Mouse (Mus musculus): ENCODE measurements around the gene Slc16a4.
A peak's percentile ranks its signal among the peaks of the same experiment; 100 is the strongest.

The Slc16a4 gene

DNA sequence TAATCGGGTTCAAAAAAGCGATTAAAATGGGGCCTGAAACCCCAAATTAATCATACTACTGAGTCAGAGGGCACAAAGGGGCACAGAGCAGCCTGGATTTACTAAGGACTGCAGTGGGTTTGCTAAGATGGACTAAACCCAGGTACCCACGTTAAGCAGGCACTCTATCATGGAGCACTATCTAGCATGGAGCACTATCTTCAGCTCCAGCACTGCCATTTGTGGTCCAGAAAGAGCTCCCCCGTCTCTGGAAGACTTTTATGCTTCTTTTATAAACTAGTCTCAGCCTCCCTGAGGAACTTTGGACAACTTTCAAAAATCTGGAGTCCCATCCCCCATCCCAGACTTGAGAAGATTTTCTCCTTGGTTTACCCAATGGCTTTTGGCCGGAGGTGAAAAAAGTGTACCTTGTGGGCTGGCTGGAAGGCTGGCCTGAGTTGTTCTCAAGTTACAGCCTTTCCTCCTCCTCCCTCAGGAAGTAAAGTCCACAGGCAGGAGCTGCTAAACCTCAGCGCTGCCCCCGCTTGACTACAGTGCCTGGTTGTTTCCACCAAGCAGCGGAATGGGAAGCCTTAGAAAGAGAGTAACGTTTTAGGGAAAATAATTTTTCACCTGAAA is at the start of gene Slc16a4:
Gene Slc16a4 (plus strand): TSS at position 467 of the 618 bp plus-strand sequence.
- peak; percentile 6 for DNase-seq (ENCODE audit: low spot score)

DNA sequence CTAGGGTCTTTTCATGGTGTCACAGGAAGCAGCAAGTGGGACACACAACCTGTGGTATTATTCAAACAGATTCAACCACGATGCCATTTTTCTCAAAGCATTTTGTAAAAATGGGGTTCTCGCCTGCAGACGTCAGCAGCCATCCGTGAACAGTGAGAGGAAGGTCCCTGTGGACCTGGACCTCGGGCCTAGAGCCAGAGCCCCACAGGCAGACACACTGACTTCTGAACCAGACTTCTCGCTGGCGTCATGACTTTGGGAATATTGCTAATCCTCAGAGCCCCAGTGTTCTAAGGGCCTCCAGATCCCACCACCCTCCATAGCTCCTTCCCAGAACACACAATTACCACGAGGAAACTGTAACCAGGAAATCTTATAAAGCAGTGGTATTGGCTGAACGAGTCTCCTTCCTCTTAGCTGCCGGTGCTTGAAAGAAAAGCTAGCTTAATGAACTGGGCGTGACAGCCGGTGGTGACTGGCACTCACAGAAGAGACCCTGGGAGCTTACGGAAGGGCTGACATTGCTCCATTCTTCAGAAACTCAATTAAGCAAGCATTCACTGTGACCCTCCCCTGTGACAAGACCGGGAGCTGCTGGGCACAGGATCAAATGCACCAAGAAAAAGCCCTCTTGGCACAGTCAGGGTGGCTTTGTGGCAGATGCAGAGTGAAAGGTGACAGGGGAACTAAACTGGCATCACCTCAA is 49.5 kb upstream of the Slc16a4 start:
- DNase-seq (ENCODE audit: low spot score), result no peak

DNA sequence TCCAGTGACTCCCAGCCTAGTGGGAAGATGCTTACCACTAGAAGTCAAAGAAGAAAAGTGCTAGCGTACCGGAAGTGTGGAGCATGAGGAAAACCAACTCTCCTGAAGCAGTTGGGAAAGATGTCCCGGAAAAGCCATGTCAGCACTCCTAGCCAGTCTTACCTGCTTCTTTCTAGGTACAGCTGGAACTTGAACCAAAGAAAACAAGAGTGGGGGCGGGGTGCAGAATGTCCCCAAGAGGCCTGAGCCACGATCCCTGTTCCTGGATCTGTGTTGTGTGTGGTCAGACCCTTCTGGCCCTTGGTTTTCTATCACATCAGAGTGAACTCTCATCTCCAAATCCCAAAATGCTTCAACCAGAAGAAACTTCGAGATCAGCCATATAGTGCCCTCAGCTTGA is 44.2 kb upstream of the Slc16a4 start:
- no peak for DNase-seq (ENCODE audit: low spot score)

DNA sequence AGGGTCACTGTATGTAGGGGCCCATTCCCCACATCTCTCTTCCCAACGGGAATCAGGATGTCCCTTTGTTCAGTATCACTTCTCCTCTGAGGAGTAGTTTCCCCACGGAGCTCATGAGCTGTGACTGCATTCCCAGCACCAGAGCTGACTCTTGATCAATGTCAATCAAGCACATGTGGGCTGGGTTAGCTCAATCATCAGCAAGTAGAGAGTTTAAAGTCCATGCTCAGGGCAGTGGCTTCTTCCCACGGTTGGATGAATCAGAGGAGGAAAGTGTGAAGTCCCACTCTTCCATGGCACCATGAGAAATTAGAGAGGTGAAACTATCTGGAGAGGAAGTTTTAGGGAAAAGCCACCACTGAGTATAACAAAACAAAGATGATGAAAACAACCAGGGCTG is 42.0 kb upstream of the Slc16a4 start:
- no peak for DNase-seq (ENCODE audit: low spot score)

DNA sequence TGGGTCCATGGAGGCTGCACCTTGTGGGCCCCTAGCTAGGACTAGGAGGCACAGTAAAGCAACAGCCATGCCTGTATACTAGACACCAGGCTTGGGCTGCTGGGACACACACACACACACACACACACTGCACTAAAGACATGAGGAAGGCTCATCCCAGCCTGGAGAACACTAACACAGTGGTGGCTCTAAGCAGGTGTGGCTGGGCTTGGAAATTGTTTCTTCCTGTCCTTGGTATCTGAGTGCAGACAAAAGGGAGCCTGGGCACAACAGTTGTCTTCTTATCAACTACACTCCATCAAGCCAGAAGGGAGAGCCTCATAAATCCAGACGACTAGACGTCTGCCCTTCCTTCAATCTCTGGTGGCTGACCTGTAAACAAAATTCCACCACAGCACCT is 40.7 kb upstream of the Slc16a4 start:
- DNase-seq (ENCODE audit: low spot score), result no peak

DNA sequence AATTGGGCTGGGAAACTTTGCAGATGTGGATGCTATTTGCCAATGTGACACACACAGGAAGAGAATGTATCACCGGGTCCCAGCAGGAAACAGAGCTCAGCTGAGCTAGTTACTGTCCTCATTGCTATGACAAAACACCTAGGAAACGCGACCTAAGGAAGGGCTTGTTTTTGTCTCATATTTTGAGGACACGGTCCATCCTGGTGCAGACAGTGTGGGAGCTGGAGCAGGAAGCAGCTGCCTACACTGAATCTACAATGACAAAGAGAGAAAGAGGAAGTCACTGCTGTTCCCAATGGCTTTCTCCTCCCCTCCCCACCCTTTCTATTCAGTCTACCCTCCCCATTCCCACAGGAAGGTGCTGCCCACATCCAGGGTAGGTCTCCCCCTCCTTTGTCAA is 39.0 kb upstream of the Slc16a4 start:
- no peak for DNase-seq (ENCODE audit: low spot score)

DNA sequence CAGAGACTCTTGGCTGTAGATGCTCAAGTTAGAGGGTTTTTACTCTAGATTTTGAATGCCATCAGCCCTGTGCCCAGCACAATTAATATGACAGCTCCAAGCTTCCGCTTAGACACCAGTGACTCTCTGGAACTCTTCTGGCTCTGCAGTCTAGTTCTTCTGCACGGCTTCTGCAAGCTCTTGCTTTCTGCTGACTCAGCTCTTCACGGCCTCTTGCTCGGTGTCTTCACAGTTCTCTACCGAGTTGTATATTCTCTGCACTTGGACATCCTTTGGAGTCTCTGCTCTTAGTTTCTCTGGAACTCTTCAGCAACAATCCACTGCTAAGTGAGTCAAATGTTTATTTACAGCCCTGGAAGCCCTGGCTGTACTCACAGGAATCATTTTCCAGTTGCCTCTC is 37.1 kb upstream of the Slc16a4 start:
- DNase-seq (ENCODE audit: low spot score), result no peak

DNA sequence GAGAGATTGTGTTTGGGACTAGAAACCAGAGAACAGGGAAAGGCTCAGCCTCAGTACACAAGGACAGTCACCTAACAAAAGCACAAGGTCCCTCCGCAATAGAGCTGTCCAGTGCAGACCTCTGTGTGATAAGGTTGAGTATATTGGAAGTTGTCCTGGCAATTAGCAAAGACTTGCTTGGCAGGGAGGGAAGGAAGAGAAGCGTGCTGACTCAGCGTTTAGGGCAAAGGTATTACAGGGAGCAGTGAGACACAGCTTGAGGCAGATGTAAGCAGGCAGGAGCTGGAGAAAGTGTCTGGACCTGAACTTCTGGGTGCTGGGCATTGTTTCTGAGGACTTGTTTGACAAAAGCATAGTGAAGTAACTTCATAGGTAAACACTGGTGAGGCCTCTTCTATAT is 35.0 kb upstream of the Slc16a4 start:
- no peak for DNase-seq (ENCODE audit: low spot score)

DNA sequence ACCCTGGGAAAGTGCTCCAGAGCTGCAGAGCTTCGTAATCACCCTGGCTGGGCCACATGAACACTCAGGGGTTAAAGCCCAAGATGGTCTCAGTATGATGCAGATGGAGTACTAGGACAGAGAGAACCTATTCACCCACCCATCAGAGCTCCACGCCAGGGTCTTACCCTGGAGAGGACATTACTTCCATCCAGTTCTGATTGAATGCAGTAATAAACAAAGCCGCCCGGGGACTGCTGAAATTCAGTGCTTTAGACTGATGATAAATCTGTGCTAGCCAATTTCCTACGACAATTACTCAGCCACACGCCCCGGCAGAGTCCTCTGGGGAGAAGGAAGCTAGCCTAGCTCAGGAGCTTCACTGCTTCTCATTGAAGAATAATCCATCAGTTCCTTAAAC is 34.3 kb upstream of the Slc16a4 start:
- no peak for DNase-seq (ENCODE audit: low spot score)

DNA sequence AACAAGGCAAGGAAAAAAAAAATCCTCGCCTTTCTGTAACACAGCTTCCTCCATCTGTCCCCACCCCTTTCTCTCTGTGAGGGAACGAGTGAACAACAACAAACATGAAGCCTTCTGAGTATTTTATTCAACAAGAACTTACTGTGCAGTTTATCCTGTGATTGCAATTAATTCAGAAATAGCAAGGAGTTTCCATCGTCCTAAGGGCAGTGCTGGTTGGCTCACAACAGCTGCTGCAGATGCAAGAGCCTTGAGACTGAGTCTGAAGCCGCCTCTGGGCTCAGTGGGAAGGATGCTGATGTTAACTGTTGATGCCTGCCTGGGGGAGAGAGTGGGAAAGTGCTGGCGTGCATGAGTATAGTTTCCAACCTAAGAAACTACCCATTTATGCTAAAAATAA is 33.1 kb upstream of the Slc16a4 start:
- DNase-seq (ENCODE audit: low spot score), result no peak

DNA sequence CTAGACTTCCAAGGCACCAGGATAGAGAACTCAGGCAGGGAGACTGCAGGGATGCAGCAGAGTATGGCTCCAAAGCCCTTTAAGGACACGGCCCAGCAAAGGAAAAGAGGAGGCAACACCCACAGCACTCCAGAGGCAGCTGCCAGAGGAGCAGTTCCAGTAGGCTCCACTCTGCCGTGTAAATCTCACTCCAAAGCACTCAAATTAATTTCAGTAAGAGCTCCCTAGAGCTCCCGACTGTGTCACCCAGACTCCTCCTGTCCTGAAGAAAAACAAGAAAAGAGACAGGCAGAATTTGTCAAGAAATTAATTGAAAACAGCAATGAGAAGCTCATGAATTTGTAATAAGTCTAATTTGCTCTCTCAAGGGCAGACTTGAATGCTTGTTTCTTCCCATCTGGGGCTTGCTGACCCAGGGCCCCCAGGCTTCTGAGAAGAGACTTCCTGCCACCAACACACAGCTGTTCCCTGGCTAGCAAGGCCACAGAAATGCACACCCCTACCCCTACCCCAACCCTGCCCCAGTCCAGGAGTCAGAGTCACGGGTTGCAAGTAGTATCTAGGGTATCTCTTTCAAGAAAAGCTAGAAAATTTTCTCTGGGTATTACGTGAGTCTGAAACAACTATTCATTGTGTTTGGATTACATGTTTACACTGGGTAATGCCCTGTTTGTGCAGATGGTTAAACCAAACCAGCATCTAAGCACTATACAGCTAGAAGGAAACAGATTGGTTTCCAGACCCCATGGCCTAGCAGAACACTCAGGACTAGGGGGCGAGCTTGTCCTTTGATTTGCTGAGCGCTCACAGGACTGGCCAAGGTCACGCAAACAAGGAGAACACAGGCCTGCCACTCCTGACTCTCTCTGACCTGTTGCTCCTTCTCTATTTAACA is 29.8 kb upstream of the Slc16a4 start:
- no peak for DNase-seq (ENCODE audit: low spot score)

DNA sequence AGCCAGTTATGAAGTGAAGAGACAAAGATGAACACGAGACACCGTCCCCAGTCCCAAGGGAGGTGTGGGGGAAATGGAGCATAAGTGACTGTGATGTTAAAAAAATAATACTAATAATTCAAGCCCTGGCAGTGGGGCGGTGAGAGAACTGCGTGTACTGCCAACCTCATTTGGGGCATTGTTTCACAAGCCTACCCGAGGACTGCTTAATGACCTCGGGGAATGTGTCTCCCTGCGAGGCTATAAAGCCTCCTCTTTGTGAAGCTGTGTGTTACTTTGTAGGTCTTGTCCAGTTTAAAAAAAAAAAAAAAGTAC is 29.2 kb upstream of the Slc16a4 start:
- no peak for DNase-seq (ENCODE audit: low spot score)

DNA sequence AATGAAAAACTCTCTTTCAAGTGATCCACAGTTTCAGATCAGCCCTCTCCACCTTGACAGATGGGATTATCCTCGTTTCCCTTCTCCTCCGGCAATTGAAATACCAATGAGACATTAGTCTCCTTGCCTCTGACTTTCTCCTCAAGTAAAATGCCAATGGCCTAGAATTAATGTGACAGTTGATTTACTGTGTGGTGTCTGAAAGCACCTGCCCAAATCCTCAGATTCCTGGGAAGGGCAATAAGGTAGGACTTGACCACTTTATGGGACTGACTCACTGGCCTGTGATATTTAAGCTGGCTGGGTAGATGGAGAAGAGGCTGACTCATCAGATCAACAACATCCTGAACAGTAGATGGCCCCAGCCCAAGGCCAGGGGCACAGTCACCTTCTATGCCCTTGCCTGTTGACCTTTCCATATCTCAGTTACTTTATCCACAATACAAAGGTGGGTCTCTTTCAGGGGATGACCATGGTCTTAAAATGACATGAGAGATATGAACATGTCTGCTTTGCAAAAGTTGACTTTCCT is 24.1 kb upstream of the Slc16a4 start:
- DNase-seq (ENCODE audit: low spot score), result no peak

DNA sequence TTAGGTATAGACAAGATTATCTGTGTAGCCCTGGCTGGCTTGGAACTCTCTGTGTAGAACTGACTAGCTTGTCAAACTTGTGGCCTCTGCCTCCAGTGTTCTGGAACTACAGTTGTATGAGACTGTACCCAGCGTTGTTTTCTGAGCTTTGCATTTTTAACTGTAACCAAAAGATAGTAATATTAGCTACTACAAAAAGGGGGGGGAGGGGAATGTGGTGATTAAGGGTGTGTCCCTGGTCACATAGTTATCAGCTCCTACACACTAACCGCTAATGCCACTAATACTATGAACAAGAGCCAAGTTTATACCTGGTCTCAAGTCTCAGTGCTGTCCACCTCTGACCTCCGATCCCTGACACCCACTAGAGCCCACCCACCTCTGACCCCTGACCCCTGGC is 18.6 kb upstream of the Slc16a4 start:
- DNase-seq (ENCODE audit: low spot score), result no peak

DNA sequence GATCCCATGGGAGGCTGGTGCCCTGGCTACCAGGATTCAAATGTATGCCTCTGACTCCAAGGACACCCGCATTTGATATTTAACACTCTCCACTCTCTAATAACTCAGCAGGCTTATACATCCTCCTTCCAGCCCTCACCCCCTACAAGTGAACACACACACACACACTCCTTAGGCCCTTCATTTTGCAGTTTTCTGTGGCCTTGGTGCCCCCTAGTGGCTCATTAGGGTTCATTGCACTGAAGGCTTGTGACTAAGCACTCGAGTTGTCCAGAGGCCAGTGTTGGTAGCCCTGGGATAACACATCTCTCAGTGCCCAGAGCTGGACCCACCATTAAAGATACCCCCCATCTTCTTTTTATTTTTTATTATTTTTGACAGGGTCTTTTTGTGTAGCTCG is 17.2 kb upstream of the Slc16a4 start:
- peak; percentile 56 for DNase-seq (ENCODE audit: low spot score)

DNA sequence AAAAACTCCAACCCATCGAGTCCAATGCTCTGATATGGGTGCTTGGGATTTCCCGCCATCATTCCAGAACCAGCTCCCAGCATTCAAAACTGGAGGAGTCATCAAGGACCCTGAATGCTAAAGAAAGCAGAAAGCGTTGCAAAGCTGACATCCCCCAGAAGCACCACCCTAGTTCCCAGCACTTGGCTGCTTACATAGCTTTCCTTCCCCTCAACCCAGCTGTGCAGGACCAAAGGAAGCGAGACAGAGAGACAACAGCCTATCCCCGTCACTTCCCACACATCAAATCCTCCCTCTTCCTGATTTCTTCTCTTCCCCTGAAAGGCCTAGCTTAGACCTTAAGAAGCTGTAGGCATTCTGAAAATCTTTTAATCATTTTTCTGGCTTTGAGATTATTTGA is 15.7 kb upstream of the Slc16a4 start:
- no peak for DNase-seq (ENCODE audit: low spot score)

DNA sequence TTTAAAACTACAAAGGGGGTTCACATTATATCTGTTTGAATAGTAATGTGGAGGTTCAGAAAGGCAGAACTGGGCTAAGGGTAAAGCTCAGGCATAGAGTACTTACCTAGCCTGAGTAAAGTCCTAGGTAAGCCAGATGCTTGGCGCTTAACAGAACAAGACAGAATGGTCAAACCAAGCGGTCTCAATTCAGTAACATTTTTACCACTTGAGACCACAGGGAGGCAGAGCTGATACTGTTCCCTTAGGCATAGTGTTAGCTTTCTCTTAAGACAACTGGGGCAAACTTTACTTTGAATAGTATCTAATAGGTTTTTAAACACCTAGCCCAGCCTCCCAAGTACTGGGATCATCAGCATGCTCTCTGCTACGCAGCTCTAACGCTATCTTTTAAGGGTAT is 15.0 kb upstream of the Slc16a4 start:
- no peak for DNase-seq (ENCODE audit: low spot score)

DNA sequence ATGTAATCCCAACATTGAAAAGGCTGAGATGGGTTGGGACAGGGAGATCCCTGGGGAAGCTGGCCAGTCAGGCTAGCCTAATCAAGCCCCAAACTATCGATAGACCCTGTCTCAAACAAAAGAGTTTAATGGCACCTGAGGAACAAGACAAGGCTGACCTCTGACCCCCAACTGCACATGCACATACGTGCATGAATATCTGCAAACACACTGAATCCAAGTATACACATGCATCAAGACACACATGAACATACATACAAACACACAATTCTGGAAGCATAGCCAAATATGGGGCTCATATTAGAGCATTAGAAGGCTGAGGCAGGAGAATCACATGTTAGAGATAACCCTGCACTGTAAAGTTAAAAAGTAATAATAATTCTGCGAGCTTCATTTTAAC is 14.4 kb upstream of the Slc16a4 start:
- DNase-seq (ENCODE audit: low spot score), result no peak

DNA sequence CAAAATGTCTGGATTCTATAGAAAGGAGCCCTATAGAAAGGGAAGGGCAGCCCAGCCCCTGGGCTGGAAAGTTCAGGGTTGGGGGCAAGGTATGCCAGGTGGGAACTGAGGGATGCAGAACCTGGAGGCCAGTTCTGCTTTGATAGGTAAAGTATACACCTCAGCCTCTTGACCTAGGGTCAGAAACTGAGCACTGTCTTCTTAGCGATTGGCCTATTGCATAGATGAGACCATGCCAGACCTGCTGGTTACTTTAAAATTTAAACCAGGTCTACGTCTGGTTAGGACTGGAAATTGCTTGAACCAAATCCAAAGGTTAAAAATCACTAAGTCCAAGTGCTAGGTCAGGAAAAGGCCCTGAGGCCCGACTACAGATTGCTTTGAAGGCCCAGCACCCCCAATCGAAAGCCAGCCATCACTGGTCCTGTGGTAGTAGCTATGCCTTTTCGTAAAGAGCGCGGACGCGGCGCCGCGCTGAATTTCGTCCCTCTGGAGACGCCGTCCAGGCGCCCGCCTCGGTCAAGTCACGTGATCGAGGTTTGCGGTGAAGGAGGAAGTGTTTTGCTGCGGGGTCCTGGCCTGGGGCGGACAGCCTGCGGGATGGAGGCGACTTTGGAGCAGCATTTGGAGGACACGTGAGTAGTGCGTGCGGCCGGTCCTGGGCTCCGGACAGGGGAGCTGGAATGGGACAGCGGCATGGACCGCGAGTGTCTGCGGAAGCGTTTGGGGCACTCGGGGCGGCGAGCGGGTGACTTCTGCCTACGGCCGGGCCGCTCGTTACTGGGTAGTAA is 12.4 kb upstream of the Slc16a4 start, which contains the start of gene Lamtor5:
Gene Lamtor5 (plus strand): TSS at position 380 of the 791 bp plus-strand sequence.
- peak; percentile 88 for DNase-seq (ENCODE audit: low spot score)

DNA sequence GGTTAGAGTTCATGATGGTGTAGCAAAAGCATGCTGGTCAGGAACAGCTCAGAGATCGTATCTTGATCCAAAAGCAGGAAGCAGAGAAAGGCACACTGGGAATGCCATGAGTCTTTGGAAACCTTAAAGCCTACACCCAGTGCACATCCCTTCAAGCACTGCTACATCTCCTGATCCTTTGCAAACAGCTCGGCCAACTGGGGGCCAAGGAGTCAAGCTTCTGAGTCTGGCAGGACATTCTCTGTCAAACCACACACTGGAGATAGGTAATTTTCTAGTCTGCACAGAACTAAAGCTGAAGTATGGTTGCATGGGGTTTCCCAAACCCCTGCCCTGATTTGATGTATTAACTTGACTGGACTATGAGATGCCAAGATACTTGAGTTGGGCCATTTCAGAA is 4.9 kb upstream of the Slc16a4 start:
- DNase-seq (ENCODE audit: low spot score), result no peak

DNA sequence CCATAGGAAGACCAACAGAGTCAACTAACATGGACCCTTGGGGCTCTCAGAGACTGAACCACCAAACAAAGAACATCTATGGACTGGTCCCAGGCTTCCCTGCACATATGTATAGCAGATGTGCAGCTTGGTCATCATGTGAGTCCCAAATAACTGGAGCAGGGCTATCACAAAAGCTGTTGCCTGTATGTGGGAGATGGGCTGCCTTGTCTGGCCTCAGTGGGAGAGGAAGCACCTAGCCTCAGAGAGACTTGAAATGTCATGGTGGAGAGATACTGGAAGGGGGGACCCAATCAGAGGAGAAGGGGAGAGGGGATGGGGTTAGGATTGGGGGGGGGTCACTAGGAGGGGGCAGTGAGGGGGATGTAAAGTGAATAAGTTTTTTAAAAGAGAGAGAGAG is 3.7 kb upstream of the Slc16a4 start:
- DNase-seq (ENCODE audit: low spot score), result no peak

Measured in urinary bladder, postnatal 25 days (tissue).